Mouse (Mus musculus) brain, adult 2 months (tissue): ENCODE data around the gene Atf1.
"Not testable (repeated sequence)": the region's sequence is repeated elsewhere in the genome, so short reads cannot be mapped to it uniquely, and the experiment has no call there.

Source experiments
- DNase-seq: peaks from one replicate; pipeline ENCODE4 v3.0.0; 2011; ENCODE audit warnings: low read depth, low spot score

Atf1 gene

GRCm38 (mm10) chr15:100258646-100259425, 31.2 kb downstream of the Atf1 start:
- DNase-seq = no peak

DNA sequence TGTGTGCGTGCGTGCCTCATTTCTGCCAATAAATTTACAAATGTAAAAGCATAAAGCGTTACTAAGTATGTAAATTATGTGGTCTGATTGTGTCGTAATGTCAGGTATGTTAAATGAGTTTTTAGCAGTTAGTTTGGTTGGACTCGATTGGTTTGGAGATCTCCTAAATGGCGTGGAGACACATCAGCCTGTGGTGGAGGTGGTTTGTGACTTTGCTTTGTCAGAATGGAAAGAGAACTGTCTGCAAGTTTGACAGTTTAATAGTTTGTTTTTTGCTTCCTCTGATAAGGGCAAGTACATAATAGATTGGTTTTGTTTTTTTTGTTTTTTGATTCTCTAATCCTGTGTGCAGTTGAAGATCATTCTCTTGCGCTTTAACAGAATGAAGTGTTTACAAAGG, 32.7 kb downstream of the Atf1 start:
- not testable (repeated sequence) for DNase-seq

- peak; percentile 63 for DNase-seq
These were observed 35.8 kb downstream of the Atf1 start for GRCm38 (mm10) chr15:100263246-100263905.

- DNase-seq = no peak
These were observed 38.1 kb downstream of the Atf1 start for GRCm38 (mm10) chr15:100265586-100266325.

DNA sequence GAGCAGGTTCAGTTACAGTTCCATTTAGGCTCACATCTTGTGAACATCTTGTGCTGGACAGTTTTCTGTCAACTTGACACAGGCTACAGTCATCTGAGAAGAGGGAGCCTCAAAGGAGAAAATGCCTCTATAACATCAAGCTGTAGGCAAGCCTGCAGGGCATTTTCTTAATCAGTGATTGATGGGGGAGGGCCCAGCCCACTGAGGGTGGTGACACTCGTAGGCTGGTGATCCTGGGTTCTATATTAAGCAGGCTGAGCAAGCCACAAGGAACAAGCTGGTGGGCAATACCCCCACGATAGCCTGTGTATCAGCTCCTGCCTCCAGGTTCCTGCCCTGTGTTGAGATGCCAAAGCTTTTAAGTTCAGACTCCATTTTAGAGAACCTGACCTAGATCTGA, 41.3 kb downstream of the Atf1 start:
- no peak for DNase-seq

GRCm38 (mm10) chr15:100269776-100270175, 42.2 kb downstream of the Atf1 start:
- no peak for DNase-seq

DNA sequence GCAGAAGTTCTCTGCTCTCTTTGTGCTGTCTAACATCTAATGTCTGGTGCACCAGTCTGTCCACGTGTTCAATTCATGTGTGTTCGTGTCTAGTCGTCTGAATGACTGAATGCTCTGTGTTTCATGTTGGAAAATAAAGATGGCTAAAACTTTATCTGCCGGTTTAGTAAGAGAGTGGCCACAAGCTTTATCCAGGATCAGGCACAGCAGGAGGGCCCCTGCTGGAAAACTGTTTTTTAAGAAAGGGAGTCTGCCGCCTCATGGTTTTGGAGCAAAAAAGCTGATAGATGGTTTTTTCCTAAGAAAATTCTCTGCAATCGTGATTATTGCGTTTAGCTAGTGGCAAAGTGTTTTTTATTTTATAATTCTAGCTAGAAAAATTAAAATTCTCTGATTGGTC, 43.0 kb downstream of the Atf1 start:
- DNase-seq = not testable (repeated sequence)

- no peak for DNase-seq
These were observed 43.8 kb downstream of the Atf1 start for GRCm38 (mm10) chr15:100271411-100271810.

DNA sequence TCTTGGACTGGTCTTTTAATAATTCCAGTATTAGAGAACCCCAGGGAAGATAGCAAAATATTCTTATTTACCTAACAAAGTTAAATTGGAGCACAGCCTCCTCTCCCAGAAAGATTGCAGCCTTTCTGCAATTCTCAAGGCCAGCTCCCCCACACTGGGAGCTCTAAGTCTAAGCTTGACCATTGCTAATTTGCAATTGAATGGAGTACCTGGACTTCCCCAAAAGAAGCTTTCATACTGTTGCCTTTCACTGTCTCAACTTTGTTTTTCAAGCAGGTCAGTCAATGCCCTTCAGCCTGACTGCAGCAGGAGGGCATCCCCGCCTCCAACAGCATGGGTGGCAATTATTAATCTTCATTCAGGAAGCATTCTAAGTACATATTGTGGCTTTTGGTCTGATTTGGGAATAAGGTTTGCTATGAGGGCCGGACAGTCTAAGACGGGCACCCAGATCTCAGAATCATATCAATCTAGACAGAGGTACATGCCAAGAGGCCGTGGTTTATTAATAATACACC, 46.2 kb downstream of the Atf1 start:
- not testable (repeated sequence) for DNase-seq

GRCm38 (mm10) chr15:100274790-100275559, 47.4 kb downstream of the Atf1 start:
- no peak for DNase-seq

- DNase-seq = no peak
These were observed 48.8 kb downstream of the Atf1 start for GRCm38 (mm10) chr15:100276403-100276802.

GRCm38 (mm10) chr15:100277586-100277985, 50.0 kb downstream of the Atf1 start:
- no peak for DNase-seq

DNA sequence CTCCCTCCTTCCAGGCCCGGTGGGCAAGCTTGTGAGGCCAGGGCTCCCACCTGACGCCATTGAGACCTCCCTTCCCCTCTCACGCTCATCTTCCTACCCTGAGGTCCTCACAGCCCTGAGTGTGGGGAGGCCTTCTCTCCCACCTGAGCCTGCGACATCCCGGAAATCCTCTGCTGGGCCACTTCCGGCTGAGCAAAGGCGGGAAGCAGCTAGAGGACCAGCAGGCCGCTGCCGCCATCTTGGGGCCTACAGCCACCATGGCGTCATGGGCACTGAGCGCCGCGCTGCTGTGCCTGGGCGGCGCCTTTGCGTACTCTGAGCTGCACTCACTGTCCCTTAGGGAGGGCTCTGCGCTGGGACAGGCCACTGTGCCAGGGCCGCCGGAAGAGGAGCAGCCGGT, 53.0 kb downstream of the Atf1 start, which contains the start of gene Tmprss12:
Gene Tmprss12, plus strand, starts transcription at position 212 of the 400 bp plus-strand sequence.
- DNase-seq = no peak

- DNase-seq = no peak
These were observed 61.4 kb downstream of the Atf1 start for GRCm38 (mm10) chr15:100288980-100289379.

DNA sequence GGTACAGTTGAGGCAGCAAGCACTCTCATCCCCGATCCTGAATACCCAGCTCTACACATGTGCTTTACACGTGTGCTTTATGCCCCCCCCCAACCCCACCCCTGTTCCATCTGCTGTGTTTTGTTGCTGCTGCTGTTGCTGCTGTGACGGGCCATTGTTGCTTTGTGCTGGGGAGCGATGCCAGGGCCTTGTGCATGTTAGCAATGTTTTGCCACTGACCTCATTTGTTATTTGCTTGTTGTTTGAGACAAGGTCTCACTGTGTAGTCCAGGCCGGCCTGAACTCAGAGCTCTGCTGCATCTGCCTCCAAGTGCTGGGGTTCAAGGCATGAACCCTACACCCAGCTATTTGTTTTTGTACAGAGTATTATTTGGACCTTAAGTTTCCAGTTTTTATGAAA, 63.2 kb downstream of the Atf1 start:
- peak; percentile 89 for DNase-seq

DNA sequence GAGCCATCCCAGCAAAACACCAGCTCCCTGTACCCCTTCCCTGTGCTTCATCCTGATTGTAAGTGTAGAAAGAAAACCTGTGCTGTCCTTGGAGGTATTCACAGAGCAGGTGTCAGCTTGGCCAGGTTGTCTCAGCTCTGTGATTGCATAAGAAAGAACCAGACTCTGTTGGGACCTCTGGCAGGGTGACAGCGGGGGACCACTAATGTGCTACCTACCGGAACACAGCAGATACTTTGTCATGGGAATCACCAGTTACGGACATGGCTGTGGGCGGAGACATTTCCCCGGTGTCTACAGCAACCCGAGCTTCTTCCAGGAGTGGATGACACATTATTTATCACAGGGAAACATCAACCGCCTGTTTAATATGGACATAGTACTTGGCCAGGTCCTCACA, 64.7 kb downstream of the Atf1 start:
- no peak for DNase-seq

- DNase-seq = no peak
These were observed 70.2 kb downstream of the Atf1 start for GRCm38 (mm10) chr15:100297856-100298255.

- no peak for DNase-seq
These were observed 72.9 kb downstream of the Atf1 start for GRCm38 (mm10) chr15:100300499-100300898.

DNA sequence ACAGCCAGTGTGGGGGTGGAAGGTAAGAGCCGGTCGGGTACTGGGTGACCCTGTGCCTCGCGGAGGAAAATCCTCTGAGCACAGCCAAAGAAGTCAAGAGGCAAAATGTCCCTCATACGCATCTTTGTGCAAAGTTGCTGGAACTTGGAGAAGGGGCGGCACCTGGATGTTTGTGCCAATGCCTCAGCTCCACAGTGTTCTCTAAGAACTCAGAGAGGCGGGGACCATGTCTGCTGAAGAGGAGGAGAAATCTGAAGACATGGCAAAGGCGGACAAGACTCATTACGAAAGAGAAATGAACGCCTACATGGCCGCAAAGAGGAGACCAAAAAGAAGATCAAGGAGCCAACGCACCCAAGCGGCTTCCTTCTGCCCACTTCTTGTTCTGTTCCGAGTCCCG, 73.9 kb downstream of the Atf1 start:
- peak; percentile 56 for DNase-seq

GRCm38 (mm10) chr15:100303428-100304018, 75.9 kb downstream of the Atf1 start:
- no peak for DNase-seq
